Mouse (Mus musculus) leukemia stem cell, adult 10-12 weeks (primary cell): ENCODE results near the gene Sesn1. TPM values are rescaled to one million over a fixed set of nuclear protein-coding genes. Genes with fewer than 3 reads are reported as not detected.

Experiments
- polyA plus RNA-seq: library from polyadenylated mRNA; stranded (reverse); fragments of >175 nt; gene quantifications from 2 replicates; pipeline ENCODE4 v1.2.3, GENCODE M21; 2012; ENCODE audit warnings: low replicate concordance

The Sesn1 gene
- polyA plus RNA-seq: 2.5 and 4.4 TPM in 2 replicates

DNA sequence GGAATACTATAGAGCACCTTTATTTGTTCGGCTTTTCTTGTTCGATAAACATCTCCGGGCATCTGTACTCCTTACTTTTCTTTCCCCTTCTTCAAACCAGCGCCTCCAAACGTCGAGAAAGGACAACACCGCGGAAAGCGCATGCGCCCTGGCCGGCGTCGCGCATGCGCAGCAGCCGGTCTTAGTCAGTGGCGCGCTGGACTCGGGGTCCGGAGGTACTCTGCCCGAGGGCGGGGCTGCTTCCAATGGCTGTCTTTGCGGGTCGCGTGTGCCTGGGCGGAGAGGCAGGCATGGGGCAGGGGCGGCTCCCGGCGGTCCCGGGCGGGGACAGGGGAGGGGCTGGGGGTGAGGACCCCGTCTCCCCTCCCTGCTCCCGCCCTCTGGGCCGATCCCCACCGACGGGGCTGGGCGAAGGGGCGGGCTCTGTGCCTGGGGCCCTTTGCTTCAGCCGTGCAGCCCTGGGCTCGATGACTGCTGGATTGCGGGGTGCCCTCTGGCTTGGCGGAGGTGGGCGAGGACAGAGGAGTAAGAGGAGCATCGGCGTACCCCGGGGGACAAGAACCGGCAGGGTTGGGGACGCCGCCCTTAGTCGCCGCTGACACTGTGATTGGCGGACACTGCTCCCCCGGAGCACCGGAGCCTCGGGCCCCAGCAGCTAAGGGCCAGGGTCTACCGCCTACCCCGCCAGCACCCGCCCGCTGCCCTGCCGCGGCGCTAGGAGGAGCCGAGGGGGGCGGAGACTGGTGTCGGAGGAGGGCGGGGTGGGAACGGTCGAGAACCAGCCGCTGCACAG lies at the start of gene Sesn1, which contains the start of gene Cep57l1:
Gene Sesn1 (plus strand): TSS at position 165 of the 793 bp plus-strand sequence.
Gene Cep57l1 (minus strand): TSS at position 101 of the 793 bp plus-strand sequence.

Other genes starting within 250 kb of the Sesn1 start
- 0.68 TPM in 1 of 2 replicates, not detected in the other for gene Ccdc162, start 93.3 kb upstream of the Sesn1 start, polyA plus RNA-seq
- 0.56 and 2.2 TPM in 2 replicates for gene Cep57l1, start 64 bp upstream of the Sesn1 start, polyA plus RNA-seq
- gene Armc2, start 208.5 kb downstream of the Sesn1 start, polyA plus RNA-seq: 0.19 TPM in 1 of 2 replicates, not detected in the other